Mouse (Mus musculus): ENCODE data around the gene Adh7. TPM values are rescaled to one million over a fixed set of nuclear protein-coding genes. Genes with fewer than 3 reads are reported as not detected.

Adh7 gene
- total and polyA plus RNA-seq, 3 experiments, result not detected

- H3K36me3 ChIP-seq (ENCODE audit: control insufficient read depth in 1 of 2, insufficient read depth in 2 of 2, low read length in 2 of 2), result no peaks in the 10 kb centered on the region
Observed at GRCm38 (mm10) chr3:138273080-138273479, 55.5 kb downstream of the Adh7 start.

GRCm38 (mm10) chr3:138275100-138275499 lies 57.5 kb downstream of the Adh7 start:
- TF ChIP-seq TBP (IDR thresholded peaks at IDR 0.05; ENCODE audit: low read depth, low read length) (no peak), TAL1 (IDR thresholded peaks at IDR 0.05; ENCODE audit: low read length) (no peak), UBTF (IDR thresholded peaks at IDR 0.05; ENCODE audit: borderline replicate concordance, insufficient read depth, low read depth, low read length) (no peak), ZMIZ1 (IDR thresholded peaks at IDR 0.05; ENCODE audit: low read depth, low read length) (no peak), MXI1 (IDR thresholded peaks at IDR 0.05; ENCODE audit: low read depth, low read length) (no peak), JUND (IDR thresholded peaks at IDR 0.05; ENCODE audit: low read depth, low read length) (no peak), EP300 (IDR thresholded peaks at IDR 0.05; ENCODE audit: low read depth in 1 of 2, low read length in 2 of 2) (no peak), POLR2A (IDR thresholded peaks at IDR 0.05; ENCODE audit: control insufficient read depth in 1 of 2, insufficient read depth in 1 of 2, low read depth in 1 of 2, low read length in 2 of 2, poor library complexity in 1 of 2) (no peak), ZNF384 (IDR thresholded peaks at IDR 0.05; ENCODE audit: low read depth, low read length) (no peak), NELFE (IDR thresholded peaks at IDR 0.05; ENCODE audit: low read depth, low read length) (no peak), ETS1 (IDR thresholded peaks at IDR 0.05; ENCODE audit: low read depth, low read length) (no peak), USF2 (IDR thresholded peaks at IDR 0.05; ENCODE audit: borderline replicate concordance in 1 of 2, insufficient read depth in 1 of 2, low read depth in 1 of 2, low read length in 2 of 2) (no peak), ZC3H11A (IDR thresholded peaks at IDR 0.05; ENCODE audit: low read depth, low read length) (no peak), CHD1 (IDR thresholded peaks at IDR 0.05; ENCODE audit: low read depth, low read length) (no peak), HCFC1 (IDR thresholded peaks at IDR 0.05; ENCODE audit: low read depth, low read length) (no peak), NRF1 (IDR thresholded peaks at IDR 0.05; ENCODE audit: insufficient read depth, low read depth, low read length, poor library complexity, severe bottlenecking) (no peak), MAX (IDR thresholded peaks at IDR 0.05; ENCODE audit: low read length) (no peak), MAZ (IDR thresholded peaks at IDR 0.05; ENCODE audit: low read depth, low read length) (no peak), BHLHE40 (IDR thresholded peaks at IDR 0.05; ENCODE audit: borderline replicate concordance, low read depth, low read length) (no peak), KAT2A (conservative IDR thresholded peaks at IDR 0.05; ENCODE audit: low read depth, low read length) (no peak)
- H3K9ac ChIP-seq (ENCODE audit: control insufficient read depth, low read depth, low read length, poor library complexity, severe bottlenecking), result no peak overlapping the region
- H3K36me3 ChIP-seq (ENCODE audit: control insufficient read depth in 1 of 2, insufficient read depth in 2 of 2, low read length in 2 of 2), result no peaks in the 10 kb centered on the region
- no peak overlapping the region for H3K27ac ChIP-seq (ENCODE audit: control insufficient read depth, low read depth, low read length)
- no peak overlapping the region for H3K4me3 ChIP-seq (ENCODE audit: control insufficient read depth in 1 of 2, insufficient read depth in 1 of 2, low read depth in 2 of 2, low read length in 2 of 2)
- H3K4me1 ChIP-seq (ENCODE audit: control insufficient read depth in 1 of 2, insufficient read depth in 2 of 2, low read length in 2 of 2), result no peaks in the 10 kb centered on the region
- DNase-seq (ENCODE audit: low read depth, low spot score), result no peak
- H3K9me3 ChIP-seq (replicated peaks; ENCODE audit: insufficient read depth, low read length), result no peaks in the 10 kb centered on the region
- no peaks in the 10 kb centered on the region for H3K79me2 ChIP-seq (ENCODE audit: control insufficient read depth, insufficient read depth, low read length, poor library complexity)
- H3K27me3 ChIP-seq (ENCODE audit: control insufficient read depth in 1 of 2, insufficient read depth in 2 of 2, low read length in 2 of 2), result peaks cover 12 to 16% of the 10 kb centered on the region in 2 experiments

More at GRCm38 (mm10) chr3:138273080-138273479, 55.5 kb downstream of the Adh7 start:
- no peak overlapping the region for H3K27ac ChIP-seq (ENCODE audit: control insufficient read depth, low read depth, low read length)
- H3K79me2 ChIP-seq (ENCODE audit: control insufficient read depth, insufficient read depth, low read length, poor library complexity), result no peaks in the 10 kb centered on the region
- no peaks in the 10 kb centered on the region for H3K9me3 ChIP-seq (replicated peaks; ENCODE audit: insufficient read depth, low read length)
- no peak for DNase-seq (ENCODE audit: low read depth, low spot score)
- no peaks in the 10 kb centered on the region for H3K4me1 ChIP-seq (ENCODE audit: control insufficient read depth in 1 of 2, insufficient read depth in 2 of 2, low read length in 2 of 2)
- TF ChIP-seq GABPA (IDR thresholded peaks at IDR 0.05; ENCODE audit: low read depth, low read length) (no peak), MXI1 (IDR thresholded peaks at IDR 0.05; ENCODE audit: low read depth, low read length) (no peak), CHD1 (IDR thresholded peaks at IDR 0.05; ENCODE audit: low read depth, low read length) (no peak), POLR2AphosphoS5 (IDR thresholded peaks at IDR 0.05; ENCODE audit: borderline replicate concordance, low read depth, low read length) (no peak), BHLHE40 (IDR thresholded peaks at IDR 0.05; ENCODE audit: borderline replicate concordance, low read depth, low read length) (no peak), MYC (IDR thresholded peaks at IDR 0.05; ENCODE audit: low read depth, low read length) (no peak), USF2 (IDR thresholded peaks at IDR 0.05; ENCODE audit: borderline replicate concordance in 1 of 2, insufficient read depth in 1 of 2, low read depth in 1 of 2, low read length in 2 of 2) (no peak), CHD2 (IDR thresholded peaks at IDR 0.05; ENCODE audit: low read length) (no peak), CTCF (IDR thresholded peaks at IDR 0.05 in 2 of 3, conservative IDR thresholded peaks at IDR 0.05 in 1 of 3; ENCODE audit: control insufficient read depth in 1 of 3, insufficient read depth in 1 of 3, low read depth in 2 of 3, low read length in 3 of 3, poor library complexity in 1 of 3, severe bottlenecking in 1 of 3) (no peak), POLR2A (IDR thresholded peaks at IDR 0.05; ENCODE audit: control insufficient read depth in 1 of 2, insufficient read depth in 1 of 2, low read depth in 1 of 2, low read length in 2 of 2, poor library complexity in 1 of 2) (no peak)
- H3K9ac ChIP-seq (ENCODE audit: control insufficient read depth, low read depth, low read length, poor library complexity, severe bottlenecking), result no peak overlapping the region
- H3K4me3 ChIP-seq (ENCODE audit: control insufficient read depth in 1 of 2, insufficient read depth in 1 of 2, low read depth in 2 of 2, low read length in 2 of 2), result no peak overlapping the region
- H3K27me3 ChIP-seq (ENCODE audit: control insufficient read depth in 1 of 2, insufficient read depth in 2 of 2, low read length in 2 of 2), result peaks cover 11 to 20% of the 10 kb centered on the region in 2 experiments
